Mouse (Mus musculus) erythroblast, embryonic 14.5 days (primary cell): ENCODE measurements around the gene Hoxa9. TPM values are rescaled to one million over a fixed set of nuclear protein-coding genes. Genes with fewer than 3 reads are reported as not detected.

Source experiments
- H3K27me3 ChIP-seq: 2 replicates; pipeline ENCODE4 v1.6.1; 2012; ENCODE audit warnings: inconsistent platforms; ENCODE audit not compliant: control insufficient read depth
- H3K36me3 ChIP-seq: 2 replicates; pipeline ENCODE4 v1.6.1; 2012; ENCODE audit warnings: mild to moderate bottlenecking, inconsistent platforms; ENCODE audit not compliant: control insufficient read depth
- H3K4me1 ChIP-seq: 2 replicates; pipeline ENCODE4 v1.6.1; 2012; ENCODE audit warnings: inconsistent platforms; ENCODE audit not compliant: control insufficient read depth
- H3K4me3 ChIP-seq: replicated peaks from 2 replicates; pipeline ENCODE3; 2012; ENCODE audit warnings: moderate library complexity, mild to moderate bottlenecking, inconsistent platforms
- H3K9me3 ChIP-seq: 2 replicates; pipeline ENCODE4 v1.6.1; 2012; ENCODE audit warnings: low read length, inconsistent platforms, mixed read lengths; ENCODE audit not compliant: control insufficient read depth
- GATA1 ChIP-seq: IDR thresholded peaks from 2 replicates; pipeline ENCODE4 v1.6.1; 2012; ENCODE audit warnings: low read length, inconsistent platforms, mixed read lengths
- TAL1 ChIP-seq: IDR thresholded peaks from 3 replicates; pipeline ENCODE4 v1.6.1; 2012; ENCODE audit warnings: low read length, inconsistent platforms, mixed read lengths
- polyA plus RNA-seq: library from polyadenylated mRNA; stranded (reverse); fragments of >175 nt; gene quantifications from 2 replicates; pipeline ENCODE4 v1.2.3, GENCODE M21; 2012

Hoxa9 gene
- polyA plus RNA-seq, 1 experiment = not detected

DNA sequence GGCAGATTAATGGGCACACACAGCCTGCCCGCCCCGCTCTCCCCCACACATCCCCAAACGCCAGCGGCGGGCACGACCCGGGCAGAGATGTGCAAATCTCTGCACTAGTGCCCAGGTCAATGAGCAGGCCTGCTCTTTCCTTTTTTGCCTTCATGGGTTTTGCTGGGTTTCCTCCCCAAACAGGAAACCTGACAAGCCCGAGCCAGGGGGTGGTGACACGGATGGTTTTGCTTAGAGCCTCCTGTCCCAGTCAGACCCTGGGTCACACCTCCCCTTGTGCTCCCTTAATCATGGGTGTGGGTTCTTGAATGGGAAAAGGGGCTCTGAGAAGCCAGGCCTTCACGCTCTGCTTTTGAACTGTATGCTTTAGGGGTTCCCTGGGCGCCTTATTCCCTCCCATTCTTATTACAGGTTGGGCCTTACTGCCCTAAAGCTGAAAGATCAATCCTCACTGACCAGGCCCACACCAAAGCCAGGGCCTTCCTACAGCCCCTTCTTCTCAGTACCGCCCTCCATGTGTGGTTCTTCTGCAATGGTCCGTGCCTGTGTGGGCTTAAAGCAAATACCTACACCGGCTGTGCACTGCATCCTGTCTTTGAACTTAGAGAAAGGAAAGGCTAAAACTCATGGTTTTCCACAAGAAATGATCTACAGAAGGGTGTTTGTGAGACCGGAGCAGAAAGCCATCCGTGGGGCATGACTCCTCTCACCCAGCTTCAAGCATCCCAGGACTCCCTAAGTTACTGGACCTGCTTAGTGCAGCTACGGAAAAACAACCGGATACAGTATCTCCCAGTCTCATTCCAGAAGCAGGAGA, 21.8 kb downstream of the Hoxa9 start:
- no peak overlapping the region for H3K4me3 ChIP-seq

DNA sequence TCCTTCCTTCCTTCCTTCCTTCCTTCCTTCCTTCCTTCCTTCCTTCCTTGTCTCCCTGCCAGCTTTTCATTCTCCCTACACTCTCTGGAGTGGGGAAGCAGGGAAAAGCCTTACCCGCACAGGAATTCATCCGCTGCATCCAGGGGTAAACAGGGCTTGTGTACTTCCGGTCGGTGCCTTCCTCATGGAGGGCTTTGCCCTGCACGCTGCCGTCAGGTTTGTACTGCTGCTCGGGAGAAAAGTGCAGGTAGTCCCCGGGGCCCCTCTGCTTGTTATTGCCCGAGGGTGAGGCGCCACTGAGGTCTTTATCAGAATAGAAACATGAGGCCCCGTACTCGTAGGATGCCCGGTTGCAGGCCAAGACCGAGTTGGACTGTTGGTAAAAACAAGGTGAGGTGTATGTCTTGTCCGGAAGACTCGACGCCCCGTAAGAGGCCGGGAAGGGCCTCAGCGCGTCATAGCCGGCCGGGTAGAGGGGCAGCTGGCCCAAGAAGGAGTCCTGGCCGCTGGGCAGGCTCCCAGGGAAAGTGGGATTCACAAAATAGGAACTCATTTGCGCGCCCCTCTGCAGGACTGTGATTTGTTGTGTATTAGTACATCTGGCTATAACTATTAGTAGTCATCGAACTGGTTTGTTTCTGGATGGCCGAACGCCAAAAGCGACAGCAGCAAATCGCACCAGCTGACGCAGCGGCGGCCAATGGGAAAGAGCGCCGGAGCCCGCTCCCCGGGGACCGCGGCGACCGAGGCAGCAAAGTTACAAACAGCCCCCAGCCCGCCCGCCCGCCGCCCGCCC, 22.6 kb downstream of the Hoxa9 start, which contains the start of gene Hoxa6:
Gene Hoxa6, minus strand, starts transcription at position 651 of the 796 bp plus-strand sequence.
- TF ChIP-seq TAL1 (no peak), GATA1 (no peak)
- Histone ChIP-seq H3K27me3 (peaks cover 100% of the 10 kb centered on the region), H3K9me3 (no peaks in the 10 kb centered on the region; the same call in 1 of the 2 replicates), H3K4me1 (no peaks in the 10 kb centered on the region), H3K4me3 (no peak within 1 kb of the TSS), H3K36me3 (no peaks in the 10 kb centered on the region)

More for the DNA sequence above, 21.8 kb downstream of the Hoxa9 start:
- peaks cover 100% of the 10 kb centered on the region for H3K27me3 ChIP-seq
- no peaks in the 10 kb centered on the region; the same call in 1 of the 2 replicates for H3K9me3 ChIP-seq
- H3K36me3 ChIP-seq = no peaks in the 10 kb centered on the region
- TF ChIP-seq TAL1 (no peak), GATA1 (no peak)
- no peaks in the 10 kb centered on the region for H3K4me1 ChIP-seq

DNA sequence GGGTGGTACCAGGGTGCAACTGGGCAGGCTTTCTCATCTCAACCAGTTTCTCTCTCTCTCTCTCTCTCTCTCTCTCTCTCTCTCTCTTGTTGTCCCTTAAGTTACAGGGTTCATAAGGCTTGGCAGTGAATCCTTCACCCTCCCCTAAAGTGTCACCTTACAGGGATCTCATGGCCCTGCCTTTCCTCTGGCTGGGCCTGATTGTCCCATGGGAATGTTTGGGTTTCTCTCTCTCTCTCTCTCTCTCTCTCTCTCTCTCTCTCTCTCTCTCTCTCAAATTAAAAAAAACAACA, 23.3 kb downstream of the Hoxa9 start:
- no peaks in the 10 kb centered on the region; the same call in 1 of the 2 replicates for H3K9me3 ChIP-seq
- no peaks in the 10 kb centered on the region for H3K36me3 ChIP-seq
- no peaks in the 10 kb centered on the region for H3K4me1 ChIP-seq
- TF ChIP-seq TAL1 (no peak), GATA1 (no peak)
- peaks cover 100% of the 10 kb centered on the region for H3K27me3 ChIP-seq
- no peak overlapping the region for H3K4me3 ChIP-seq

DNA sequence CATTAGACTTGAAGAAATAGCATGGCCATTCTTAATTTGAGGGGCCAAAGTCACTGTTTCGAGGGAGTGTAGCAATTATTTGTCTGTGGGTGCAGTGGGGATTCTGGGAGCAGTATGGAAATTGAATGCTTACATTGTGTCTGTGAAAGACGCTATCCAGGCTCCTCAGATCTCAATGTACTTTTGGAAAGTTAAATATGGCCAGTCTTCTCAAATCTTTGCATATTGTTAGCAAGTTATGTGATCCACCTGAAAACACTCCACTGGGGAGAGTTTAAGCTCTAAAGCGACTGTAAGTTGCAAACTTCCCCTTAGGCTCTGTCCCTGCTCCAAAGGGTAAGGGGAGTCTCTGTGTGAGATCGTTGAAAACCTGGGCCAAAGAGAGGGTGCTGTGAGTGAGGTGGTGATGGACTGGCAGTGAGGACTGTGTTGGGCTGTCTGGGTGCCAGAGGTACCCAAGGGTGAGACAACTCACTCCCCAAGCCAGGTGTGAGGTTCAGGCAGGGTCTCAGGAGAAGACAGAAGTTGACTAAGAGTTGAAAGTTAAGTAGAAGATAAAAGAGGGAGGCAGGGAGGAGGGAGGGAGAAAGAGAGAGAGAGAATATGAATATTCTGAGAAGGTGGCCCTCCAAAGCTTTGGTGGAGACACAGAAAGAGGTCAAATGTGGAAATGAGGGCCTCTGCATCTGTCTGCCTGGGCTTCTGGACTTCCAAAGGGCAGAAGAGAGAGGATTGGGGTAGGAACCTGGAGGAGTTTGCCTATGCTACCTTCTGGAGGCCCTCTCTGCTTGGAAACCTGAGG, 23.8 kb downstream of the Hoxa9 start:
- Histone ChIP-seq H3K27me3 (peaks cover 100% of the 10 kb centered on the region), H3K36me3 (no peaks in the 10 kb centered on the region), H3K9me3 (no peaks in the 10 kb centered on the region; the same call in 1 of the 2 replicates), H3K4me1 (no peaks in the 10 kb centered on the region), H3K4me3 (no peak overlapping the region)
- TF ChIP-seq TAL1 (no peak), GATA1 (no peak)

DNA sequence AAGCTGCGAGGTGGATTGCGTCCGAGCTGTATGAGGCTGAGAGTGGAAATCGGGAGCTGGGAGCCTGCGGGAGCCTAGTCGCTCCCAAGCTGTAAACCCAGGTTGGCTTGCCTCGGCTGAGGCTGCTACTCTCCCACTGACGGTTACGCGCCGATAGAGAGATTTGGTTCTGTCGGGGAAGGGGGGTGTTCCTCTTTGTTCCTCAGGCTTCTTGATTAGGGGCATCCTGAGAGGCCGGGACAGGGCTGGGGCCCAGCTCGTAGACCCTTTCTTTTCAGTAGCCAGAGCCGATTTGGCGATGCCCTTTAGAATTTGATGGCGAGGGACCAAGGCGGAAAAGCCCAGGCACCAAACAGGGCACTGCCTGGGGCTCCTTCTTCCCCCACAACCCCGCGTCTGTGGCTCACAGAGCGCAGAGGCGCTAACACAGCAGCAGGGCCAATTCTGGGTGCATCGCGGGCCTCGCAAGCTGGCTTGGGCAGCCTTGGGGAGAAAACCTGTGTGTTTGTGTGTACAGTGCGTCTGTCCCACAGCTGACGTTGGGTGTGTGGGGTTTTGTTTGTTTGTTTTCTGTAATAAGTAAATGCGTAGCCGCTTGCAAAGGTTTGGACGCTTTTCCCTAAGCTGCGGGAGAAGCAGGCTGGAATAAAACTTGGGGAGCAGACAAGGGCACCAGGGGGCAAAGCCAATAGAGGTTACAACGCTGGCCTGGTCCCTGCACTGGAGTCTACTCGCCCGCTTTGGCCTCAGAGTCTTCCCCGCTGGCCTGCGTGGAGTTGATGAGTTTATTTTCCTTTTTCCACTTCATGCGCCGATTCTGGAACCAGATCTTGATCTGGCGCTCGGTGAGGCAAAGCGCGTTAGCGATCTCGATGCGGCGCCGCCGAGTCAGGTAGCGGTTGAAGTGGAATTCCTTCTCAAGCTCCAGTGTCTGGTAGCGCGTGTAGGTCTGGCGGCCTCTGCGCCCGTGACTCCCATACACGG, 25.0 kb downstream of the Hoxa9 start:
- Histone ChIP-seq H3K4me1 (no peaks in the 10 kb centered on the region), H3K36me3 (no peaks in the 10 kb centered on the region), H3K4me3 (no peak overlapping the region), H3K9me3 (no peaks in the 10 kb centered on the region; the same call in 1 of the 2 replicates), H3K27me3 (peaks cover 100% of the 10 kb centered on the region)
- TF ChIP-seq TAL1 (no peak), GATA1 (no peak)

DNA sequence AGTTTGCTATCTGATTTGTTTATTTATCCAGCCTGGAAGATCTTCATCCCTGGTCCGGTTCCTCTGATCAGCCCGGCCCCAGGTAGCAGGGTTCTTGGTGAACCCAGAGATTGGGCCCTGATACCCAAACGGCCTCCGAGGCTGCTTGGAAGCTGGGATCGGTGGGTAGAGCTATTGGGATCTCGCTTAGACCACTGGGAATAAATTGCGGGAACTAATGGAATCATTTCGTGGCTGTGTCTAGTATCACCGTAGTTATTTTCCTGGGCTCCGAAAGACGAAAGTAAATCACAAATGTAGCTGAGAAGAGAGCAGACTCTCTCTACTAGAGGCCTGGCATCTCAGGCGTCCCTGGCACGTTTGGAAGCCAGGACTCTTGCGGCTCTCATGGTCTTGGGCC, 25.7 kb downstream of the Hoxa9 start:
- Histone ChIP-seq H3K9me3 (no peaks in the 10 kb centered on the region; the same call in 1 of the 2 replicates), H3K27me3 (peaks cover 100% of the 10 kb centered on the region), H3K36me3 (no peaks in the 10 kb centered on the region), H3K4me3 (no peak overlapping the region), H3K4me1 (no peaks in the 10 kb centered on the region)
- TF ChIP-seq GATA1 = no peak
- TF ChIP-seq TAL1 = no peak

DNA sequence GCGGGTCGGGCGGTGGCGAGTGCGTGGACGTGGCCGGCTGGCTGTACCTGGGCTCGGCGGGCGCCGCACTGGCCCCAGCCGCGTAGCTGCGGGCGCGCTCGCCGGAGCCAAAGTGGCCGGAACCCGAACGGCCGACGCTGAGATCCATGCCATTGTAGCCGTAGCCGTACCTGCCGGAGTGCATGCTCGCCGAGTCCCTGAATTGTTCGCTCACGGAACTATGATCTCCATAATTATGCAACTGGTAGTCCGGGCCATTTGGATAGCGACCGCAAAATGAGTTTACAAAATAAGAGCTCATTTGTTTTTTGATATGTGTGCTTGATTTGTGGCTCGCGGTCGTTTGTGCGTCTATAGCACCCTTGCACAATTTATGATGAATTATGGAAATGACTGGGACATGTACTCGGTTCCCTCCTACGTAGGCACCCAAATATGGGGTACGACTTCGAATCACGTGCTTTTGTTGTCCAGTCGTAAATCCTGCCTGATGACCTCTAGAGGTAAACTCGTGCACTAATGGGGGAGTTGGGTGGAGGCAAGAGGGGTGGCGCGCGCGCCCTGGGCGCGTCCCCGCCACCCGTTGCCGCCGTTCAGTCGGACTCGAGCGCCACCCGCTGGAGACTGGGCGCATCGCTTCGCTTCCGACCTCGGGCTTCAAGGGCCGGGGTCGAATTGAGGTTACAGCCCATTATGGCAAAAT, 26.7 kb downstream of the Hoxa9 start, which contains the start of gene Hoxa5:
Gene Hoxa5, minus strand, starts transcription at position 538 of the 703 bp plus-strand sequence.
- Histone ChIP-seq H3K4me1 (no peaks in the 10 kb centered on the region), H3K27me3 (peaks cover 100% of the 10 kb centered on the region), H3K36me3 (no peaks in the 10 kb centered on the region), H3K9me3 (no peaks in the 10 kb centered on the region; the same call in 1 of the 2 replicates), H3K4me3 (no peak within 1 kb of the TSS)
- TF ChIP-seq GATA1 (no peak), TAL1 (no peak)
